Mouse (Mus musculus) left cerebral cortex, postnatal 36 days (tissue): ENCODE data around the gene Foxc2. TPM values are rescaled to one million over a fixed set of nuclear protein-coding genes. Genes with fewer than 3 reads are reported as not detected.

ENCODE experiments used
- microRNA-seq: library from miRNA; unstranded; fragments of <30 nt; microRNA quantifications from one replicate; pipeline ENCODE4 v1.2.0, GENCODE M21; 2022
- total RNA-seq, 2 experiments: library from RNA; stranded (reverse); gene quantifications; 2 replicates each; pipeline ENCODE4 v1.2.3; 2021

The Foxc2 gene
- total RNA-seq, 2 experiments from 2014 or later = 1.2 to 3.1 TPM

Small RNAs within 50 kb of the gene (microRNA-seq; reads per million reads assigned to microRNA genes)
- gene Gm27530 = not detected

Other genes starting within 250 kb of the Foxc2 start
- gene Foxf1, start 31.8 kb upstream of the Foxc2 start, total RNA-seq = under 1 TPM; 0.70 to 0.94 TPM
- gene Mthfsd, start 7.8 kb upstream of the Foxc2 start, total RNA-seq = 10 to 100 TPM; 39.1 to 41.1 TPM
- under 1 TPM in 1 of 2 experiments, not detected in 1; 0.29 TPM for gene Foxl1, start 11.8 kb downstream of the Foxc2 start, total RNA-seq